Mouse (Mus musculus): Measurements from ENCODE around the gene Ltbr. TPM values are rescaled to one million over a fixed set of nuclear protein-coding genes. Genes with fewer than 3 reads are reported as not detected.

Ltbr gene
- polyA plus RNA-seq (2012; ENCODE audit: low replicate concordance) = 33.0 and 72.9 TPM in 2 replicates

GRCm38 (mm10) chr6:125313546-125314230, at the start of gene Ltbr:
Gene Ltbr (minus strand): TSS chr6:125313885.

GRCm38 (mm10) chr6:125348721-125349574, 35.3 kb upstream of the Ltbr start, which contains the start of gene Tnfrsf1a:
Gene Tnfrsf1a (plus strand): TSS chr6:125349362.

GRCm38 (mm10) chr6:125320323-125320722, 6.6 kb upstream of the Ltbr start, which contains the start of gene Scnn1a:
Gene Scnn1a (plus strand): TSS chr6:125320659.

GRCm38 (mm10) chr6:125285890-125286289, 27.8 kb downstream of the Ltbr start, which contains the start of gene Tuba3a:
Gene Tuba3a (minus strand): TSS chr6:125286042.

Other genes starting within 250 kb of the Ltbr start
- 8.6 and 15.2 TPM in 2 replicates for gene Lpar5, start 246.0 kb downstream of the Ltbr start, polyA plus RNA-seq (2012; ENCODE audit: low replicate concordance)
- gene Chd4, start 217.9 kb downstream of the Ltbr start, polyA plus RNA-seq (2012; ENCODE audit: low replicate concordance) = 130 and 203 TPM in 2 replicates
- 11.4 and 27.6 TPM in 2 replicates for gene Nop2, start 182.0 kb downstream of the Ltbr start, polyA plus RNA-seq (2012; ENCODE audit: low replicate concordance)
- gene Iffo1, start 168.6 kb downstream of the Ltbr start, polyA plus RNA-seq (2012; ENCODE audit: low replicate concordance) = 54.7 and 135 TPM in 2 replicates
- gene Gapdh, start 147.4 kb downstream of the Ltbr start, polyA plus RNA-seq (2012; ENCODE audit: low replicate concordance) = 267 and 2,413 TPM in 2 replicates
- gene Ncapd2, start 122.2 kb downstream of the Ltbr start, polyA plus RNA-seq (2012; ENCODE audit: low replicate concordance) = 31.3 and 49.7 TPM in 2 replicates
- 56.7 and 77.1 TPM in 2 replicates for gene Mrpl51, start 122.1 kb downstream of the Ltbr start, polyA plus RNA-seq (2012; ENCODE audit: low replicate concordance)
- gene Vamp1, start 98.3 kb downstream of the Ltbr start, polyA plus RNA-seq (2012; ENCODE audit: low replicate concordance) = 14.4 and 28.4 TPM in 2 replicates
- gene Tapbpl, start 82.0 kb downstream of the Ltbr start, polyA plus RNA-seq (2012; ENCODE audit: low replicate concordance) = 35.1 and 36.7 TPM in 2 replicates
- gene Cd27, start 76.9 kb downstream of the Ltbr start, polyA plus RNA-seq (2012; ENCODE audit: low replicate concordance) = 43.0 and 105 TPM in 2 replicates
- gene Tuba3a, start 27.8 kb downstream of the Ltbr start, polyA plus RNA-seq (2012; ENCODE audit: low replicate concordance) = not detected in 2 replicates
- gene Scnn1a, start 6.8 kb upstream of the Ltbr start, polyA plus RNA-seq (2012; ENCODE audit: low replicate concordance) = 3.3 and 15.9 TPM in 2 replicates
- 71.0 and 153 TPM in 2 replicates for gene Tnfrsf1a, start 35.5 kb upstream of the Ltbr start, polyA plus RNA-seq (2012; ENCODE audit: low replicate concordance)
- gene Plekhg6, start 66.9 kb upstream of the Ltbr start, polyA plus RNA-seq (2012; ENCODE audit: low replicate concordance) = 0.04 and 0.16 TPM in 2 replicates
- 3.2 and 3.4 TPM in 2 replicates for gene Cd9, start 180.9 kb upstream of the Ltbr start, polyA plus RNA-seq (2012; ENCODE audit: low replicate concordance)
- gene Vwf, start 232.9 kb upstream of the Ltbr start, polyA plus RNA-seq (2012; ENCODE audit: low replicate concordance) = 0.92 and 2.8 TPM in 2 replicates

Data from hematopoietic multipotent progenitor cell, adult 10-12 weeks (in vitro differentiated cells).